Mouse (Mus musculus): ENCODE results near the gene Dab1.

The Dab1 gene

GRCm38 (mm10) chr4:103994406-103994805 is 375.2 kb downstream of the Dab1 start:
- no peak for DNase-seq

- no peak for DNase-seq
Observed at GRCm38 (mm10) chr4:104008406-104008805, 389.2 kb downstream of the Dab1 start.

- no peak for DNase-seq
Observed at GRCm38 (mm10) chr4:104011683-104012082, 392.5 kb downstream of the Dab1 start.

GRCm38 (mm10) chr4:104012150-104012549 is 393.0 kb downstream of the Dab1 start:
- no peak for DNase-seq

- DNase-seq, result no peak
Observed at GRCm38 (mm10) chr4:104025117-104025694, 406.0 kb downstream of the Dab1 start.

GRCm38 (mm10) chr4:104026834-104027233 is 407.7 kb downstream of the Dab1 start:
- no peak for DNase-seq

GRCm38 (mm10) chr4:104027239-104027638 is 408.1 kb downstream of the Dab1 start:
- DNase-seq, result no peak

- DNase-seq, result no peak
Observed at GRCm38 (mm10) chr4:104036091-104036490, 416.9 kb downstream of the Dab1 start.

- no peak for DNase-seq
Observed at GRCm38 (mm10) chr4:104039588-104039987, 420.4 kb downstream of the Dab1 start.

- DNase-seq, result no peak
Observed at GRCm38 (mm10) chr4:104043441-104043840, 424.3 kb downstream of the Dab1 start.

- DNase-seq, result no peak
Observed at GRCm38 (mm10) chr4:104044634-104045033, 425.5 kb downstream of the Dab1 start.

- DNase-seq, result no peak
Observed at GRCm38 (mm10) chr4:104047966-104048804, 429.0 kb downstream of the Dab1 start.

GRCm38 (mm10) chr4:104057116-104057515 is 438.0 kb downstream of the Dab1 start:
- no peak for DNase-seq

GRCm38 (mm10) chr4:104059569-104059968 is 440.4 kb downstream of the Dab1 start:
- DNase-seq, result no peak

- DNase-seq, result no peak
Observed at GRCm38 (mm10) chr4:104062356-104062755, 443.2 kb downstream of the Dab1 start.

- DNase-seq, result no peak
Observed at GRCm38 (mm10) chr4:104066901-104067300, 447.7 kb downstream of the Dab1 start.

- no peak for DNase-seq
Observed at GRCm38 (mm10) chr4:104067748-104068147, 448.6 kb downstream of the Dab1 start.

GRCm38 (mm10) chr4:104071296-104071695 is 452.1 kb downstream of the Dab1 start:
- no peak for DNase-seq

- DNase-seq, result no peak
Observed at GRCm38 (mm10) chr4:104073920-104074459, 454.8 kb downstream of the Dab1 start.

- DNase-seq, result no peak
Observed at GRCm38 (mm10) chr4:104077771-104078170, 458.6 kb downstream of the Dab1 start.

GRCm38 (mm10) chr4:104106299-104106698 is 487.1 kb downstream of the Dab1 start:
- no peak for DNase-seq

GRCm38 (mm10) chr4:104111614-104112013 is 492.5 kb downstream of the Dab1 start:
- no peak for DNase-seq

GRCm38 (mm10) chr4:104113209-104114005 is 494.2 kb downstream of the Dab1 start:
- no peak for DNase-seq
